Mouse (Mus musculus): ENCODE data around the gene Hipk4.

The Hipk4 gene

DNA sequence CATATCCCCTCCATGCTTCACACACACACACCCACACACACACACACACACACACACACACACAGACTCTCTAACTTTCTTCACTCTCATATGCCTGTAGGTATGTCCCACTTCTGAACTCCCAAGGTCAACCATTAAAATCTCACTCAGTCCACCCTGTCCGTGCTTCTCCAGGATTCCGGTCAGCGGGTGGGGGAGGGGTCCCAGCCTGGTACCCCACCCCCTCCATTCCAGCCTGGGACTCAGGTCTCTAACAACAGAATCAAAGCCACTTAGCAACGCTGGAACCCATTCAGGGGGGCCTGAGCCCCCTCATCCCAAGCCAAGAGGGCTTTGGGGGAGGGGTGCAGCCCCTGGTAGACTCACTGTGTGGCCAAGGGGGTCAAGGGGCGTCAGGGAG is at the start of gene Hipk4:
TSS of gene Hipk4 (plus strand) at position 301 of the 400 bp plus-strand sequence.
- DNase-seq (ENCODE audit: low read depth, low spot score) = no peak

DNA sequence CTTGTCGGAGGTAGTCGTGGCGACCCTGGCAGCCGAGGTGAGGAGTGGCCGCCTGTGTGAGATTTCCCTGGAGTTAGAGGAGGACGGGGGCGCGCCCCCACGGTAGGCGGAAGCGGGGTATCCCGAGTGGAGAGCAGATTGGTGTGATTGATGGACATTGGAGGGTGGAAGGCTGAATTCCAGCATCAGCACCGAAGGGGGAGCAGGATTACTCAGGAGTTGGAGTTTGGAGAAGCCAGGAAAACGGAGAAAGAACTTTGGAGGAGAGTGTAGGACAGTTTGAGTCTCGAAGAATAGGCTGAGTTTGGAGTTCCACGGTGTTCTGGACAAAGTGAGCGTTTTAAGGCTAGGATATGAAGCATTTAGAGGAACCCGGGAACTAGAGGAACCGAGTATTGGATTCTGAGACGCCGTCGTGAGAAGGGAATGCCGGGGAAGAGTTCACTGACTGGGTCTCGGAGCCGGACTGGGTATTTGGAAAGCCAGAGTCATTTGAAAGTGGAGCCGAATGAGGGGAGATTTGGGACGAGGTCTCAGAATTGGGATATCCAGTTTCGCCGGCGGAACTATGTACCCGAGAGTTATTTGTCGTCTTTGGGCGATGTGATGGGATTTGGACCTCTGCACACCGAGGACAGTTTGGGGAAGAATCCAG is 49.1 kb upstream of the Hipk4 start:
- peak; percentile 55 for DNase-seq (ENCODE audit: low read depth, low spot score)

DNA sequence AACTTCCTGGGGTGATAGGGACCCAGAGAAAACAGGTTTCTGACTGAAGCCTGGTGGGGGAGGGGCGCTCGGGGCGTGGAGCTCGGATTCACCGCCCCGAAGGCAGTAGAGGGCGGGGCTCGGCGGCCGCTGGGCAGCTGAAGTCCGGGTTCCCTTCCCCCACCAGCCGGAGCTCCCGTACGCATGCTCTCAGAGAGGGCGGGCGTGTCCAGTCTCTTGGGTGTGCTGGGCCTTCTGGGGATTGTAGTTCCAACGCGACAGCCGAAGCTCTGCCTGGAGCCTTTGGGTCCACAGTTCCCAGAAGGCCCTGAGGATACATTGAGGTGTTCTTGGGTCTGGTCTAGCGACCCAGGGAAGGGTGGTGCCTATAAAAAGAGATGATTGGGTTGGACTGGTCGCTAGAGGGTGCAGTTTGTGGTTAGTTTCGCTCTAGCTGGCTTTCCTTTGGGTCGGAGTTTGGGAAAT is 48.5 kb upstream of the Hipk4 start:
- peak; percentile 100 for DNase-seq (ENCODE audit: low read depth, low spot score)

GRCm38 (mm10) chr7:27475596-27475995 is 47.5 kb upstream of the Hipk4 start:
- DNase-seq (ENCODE audit: low read depth, low spot score) = no peak

- DNase-seq (ENCODE audit: low read depth, low spot score) = no peak
Observed at GRCm38 (mm10) chr7:27476098-27476635, 46.9 kb upstream of the Hipk4 start.

- DNase-seq (ENCODE audit: low read depth, low spot score) = no peak
Observed at GRCm38 (mm10) chr7:27478561-27478960, 44.5 kb upstream of the Hipk4 start.

- no peak for DNase-seq (ENCODE audit: low read depth, low spot score)
Observed at GRCm38 (mm10) chr7:27479750-27480149, 43.3 kb upstream of the Hipk4 start.

- no peak for DNase-seq (ENCODE audit: low read depth, low spot score)
Observed at GRCm38 (mm10) chr7:27480506-27480905, 42.6 kb upstream of the Hipk4 start.

- no peak for DNase-seq (ENCODE audit: low read depth, low spot score)
Observed at GRCm38 (mm10) chr7:27480927-27481626, 42.0 kb upstream of the Hipk4 start.

GRCm38 (mm10) chr7:27481627-27481969 is 41.5 kb upstream of the Hipk4 start:
- DNase-seq (ENCODE audit: low read depth, low spot score) = peak; percentile 60

GRCm38 (mm10) chr7:27483860-27484259 is 39.2 kb upstream of the Hipk4 start:
- DNase-seq (ENCODE audit: low read depth, low spot score) = peak; percentile 51

GRCm38 (mm10) chr7:27486102-27486769 is 36.8 kb upstream of the Hipk4 start:
- no peak for DNase-seq (ENCODE audit: low read depth, low spot score)

GRCm38 (mm10) chr7:27486770-27487697 is 36.0 kb upstream of the Hipk4 start, which contains the start of gene Sertad1:
TSS of gene Sertad1 (plus strand) at chr7:27486910.
- DNase-seq (ENCODE audit: low read depth, low spot score) = peak; percentile 100

DNA sequence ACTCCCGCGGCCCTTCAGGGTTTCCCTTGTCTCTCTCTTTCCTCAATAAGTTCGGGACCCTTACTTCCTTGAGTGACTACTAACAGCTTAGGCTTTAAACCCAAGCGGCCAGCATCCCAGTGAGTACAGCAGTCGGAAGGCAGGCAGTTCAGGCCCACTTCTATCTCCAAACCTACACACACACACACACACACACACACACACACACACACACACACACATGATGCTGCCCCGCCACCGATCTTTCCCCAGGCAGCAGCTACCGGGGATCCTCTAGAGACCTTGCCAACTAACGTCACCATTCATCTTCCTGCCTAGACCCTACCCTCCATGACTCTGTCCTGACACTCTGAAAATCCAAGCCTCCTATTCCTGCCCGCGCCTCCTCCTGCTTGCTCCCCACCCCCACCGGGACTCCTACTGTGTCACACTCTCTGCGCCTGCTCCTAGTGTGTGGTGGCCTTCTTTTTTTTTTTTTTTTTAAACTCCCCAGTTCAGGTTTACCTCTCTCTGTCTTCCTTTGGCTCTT is 35.3 kb upstream of the Hipk4 start:
- peak; percentile 75 for DNase-seq (ENCODE audit: low read depth, low spot score)

DNA sequence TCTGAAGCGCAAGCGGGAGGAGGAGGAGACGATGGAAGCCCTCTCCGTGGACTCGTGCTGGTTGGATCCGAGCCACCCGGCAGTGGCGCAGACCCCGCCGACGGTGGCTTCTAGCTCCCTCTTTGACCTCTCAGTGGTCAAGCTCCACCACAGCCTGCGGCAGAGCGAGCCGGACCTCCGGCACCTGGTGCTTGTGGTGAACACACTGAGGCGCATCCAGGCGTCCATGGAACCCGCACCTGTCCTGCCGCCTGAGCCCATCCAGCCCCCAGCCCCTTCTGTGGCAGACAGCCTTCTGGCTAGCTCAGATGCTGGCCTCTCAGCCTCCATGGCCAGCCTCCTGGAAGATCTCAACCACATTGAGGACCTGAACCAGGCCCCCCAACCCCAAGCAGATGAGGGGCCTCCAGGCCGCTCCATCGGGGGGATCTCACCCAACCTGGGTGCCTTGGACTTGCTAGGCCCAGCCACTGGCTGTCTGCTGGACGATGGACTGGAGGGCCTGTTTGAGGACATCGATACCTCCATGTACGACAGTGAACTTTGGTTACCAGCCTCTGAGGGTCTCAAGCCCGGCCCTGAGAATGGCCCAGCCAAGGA is 33.7 kb upstream of the Hipk4 start:
- no peak for DNase-seq (ENCODE audit: low read depth, low spot score)

DNA sequence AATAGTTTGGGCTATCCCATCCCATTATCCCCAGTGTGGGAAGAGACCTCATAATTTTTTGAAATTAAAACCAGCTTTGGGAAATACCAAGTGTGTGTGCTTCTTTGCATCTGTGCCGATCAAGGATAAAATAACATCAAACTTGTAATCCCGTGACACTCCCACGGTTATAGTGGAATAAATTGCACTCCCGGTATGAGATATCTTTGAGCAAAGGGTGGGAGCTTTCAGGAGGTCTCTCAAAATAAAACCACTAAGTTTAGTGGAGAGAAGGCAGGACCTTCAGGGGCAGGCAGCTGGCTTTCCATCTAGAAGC is 32.9 kb upstream of the Hipk4 start:
- no peak for DNase-seq (ENCODE audit: low read depth, low spot score)

DNA sequence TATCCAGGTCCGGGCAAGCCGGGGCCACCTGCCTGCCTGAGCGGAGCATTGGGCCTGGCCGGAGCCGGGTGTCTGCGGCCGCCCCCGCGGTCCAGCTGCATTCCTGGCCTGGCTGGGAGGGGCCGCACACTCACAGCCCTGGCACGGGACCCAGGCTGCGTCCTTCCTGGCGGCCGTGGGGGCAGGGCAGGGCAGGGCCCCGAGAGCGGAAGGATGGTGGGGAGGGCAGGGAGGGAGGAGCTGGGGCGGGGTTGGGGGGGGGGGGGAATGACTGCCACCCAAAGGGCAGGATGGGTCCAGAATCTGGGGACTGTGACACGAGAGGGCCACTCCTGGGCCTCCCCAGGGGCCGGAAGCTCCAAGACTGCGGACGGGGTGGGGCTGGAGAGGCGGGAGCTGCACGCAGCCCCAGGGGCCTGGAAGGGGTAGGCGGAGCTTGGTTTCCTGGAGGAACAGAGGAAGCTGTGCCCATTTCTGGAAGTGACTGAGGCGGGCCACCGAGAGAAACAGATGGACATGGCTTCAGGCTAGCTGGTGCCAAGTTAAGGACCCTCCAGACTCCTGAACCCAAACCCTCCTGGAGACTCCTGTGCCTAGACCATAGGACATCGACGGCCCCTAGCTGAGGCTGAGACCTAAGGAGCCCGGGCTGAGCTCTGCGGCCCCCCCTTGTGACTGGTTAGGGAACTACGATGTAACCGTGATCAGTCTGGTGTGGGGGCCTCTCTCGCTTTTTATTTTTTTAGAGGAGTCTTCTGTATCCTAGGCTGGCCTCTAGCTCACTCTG is 32.3 kb upstream of the Hipk4 start:
- peak; percentile 93 for DNase-seq (ENCODE audit: low read depth, low spot score)

DNA sequence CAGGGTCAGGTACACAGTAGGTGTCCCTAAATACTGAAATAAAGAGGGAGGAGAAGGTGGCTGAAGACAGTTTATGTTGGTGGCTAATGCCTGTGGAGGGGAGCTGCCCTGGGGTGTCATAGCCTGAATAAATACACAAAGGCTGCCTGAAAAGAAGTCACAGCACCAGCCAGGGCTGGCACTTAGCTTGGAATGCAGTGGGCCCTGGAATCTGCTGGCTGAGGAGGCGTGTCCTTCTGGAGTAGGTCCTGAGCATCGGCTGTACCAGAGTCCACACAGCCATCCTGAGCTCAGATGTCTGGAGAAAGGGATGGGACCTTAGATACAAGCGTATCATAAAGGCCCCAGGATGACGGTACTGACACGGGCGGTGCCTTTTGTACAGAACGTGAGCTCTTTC is 31.2 kb upstream of the Hipk4 start:
- peak; percentile 70 for DNase-seq (ENCODE audit: low read depth, low spot score)

GRCm38 (mm10) chr7:27493022-27493421 is 30.0 kb upstream of the Hipk4 start:
- DNase-seq (ENCODE audit: low read depth, low spot score) = no peak

GRCm38 (mm10) chr7:27493450-27493849 is 29.6 kb upstream of the Hipk4 start:
- DNase-seq (ENCODE audit: low read depth, low spot score) = no peak

Measured in ZHBTc4 (cell line).